Mouse (Mus musculus) hindbrain, postnatal 0 days (tissue): ENCODE measurements around the gene Alk. TPM values are rescaled to one million over a fixed set of nuclear protein-coding genes. Genes with fewer than 3 reads are reported as not detected.

Experiments
- ATAC-seq: fragments of 200-750 bp; cut with Nextera tagmentation; 2 replicates; pipeline ENCODE4 v1.8.0; 2017; ENCODE audit warnings: mild to moderate bottlenecking, moderate TSS enrichment, moderate library complexity
- DNase-seq: peaks from one replicate; pipeline ENCODE4 v3.0.0-alpha.2; 2015; ENCODE audit warnings: low spot score
- H3K27ac ChIP-seq: fragments of 300-500 bp; sonication (generic); 2 replicates; pipeline ENCODE4 v1.5.1; 2014; ENCODE audit warnings: mild to moderate bottlenecking
- H3K27me3 ChIP-seq: fragments of 300-500 bp; sonication (generic); 2 replicates; pipeline ENCODE4 v1.6.1; 2014; ENCODE audit warnings: low read length, mixed read lengths; ENCODE audit not compliant: insufficient read depth
- H3K36me3 ChIP-seq: fragments of 300-500 bp; sonication (generic); 2 replicates; pipeline ENCODE4 v1.6.1; 2014; ENCODE audit warnings: low read length, mixed read lengths; ENCODE audit not compliant: insufficient read depth
- H3K4me1 ChIP-seq: fragments of 300-500 bp; sonication (generic); 2 replicates; pipeline ENCODE4 v1.6.1; 2014; ENCODE audit warnings: antibody characterized with exemption, low read length, mixed read lengths; ENCODE audit not compliant: insufficient read depth
- H3K4me2 ChIP-seq: fragments of 300-500 bp; sonication (generic); 2 replicates; pipeline ENCODE4 v1.6.1; 2014; ENCODE audit warnings: low read depth, mild to moderate bottlenecking, low read length, moderate library complexity, mixed read lengths
- H3K4me3 ChIP-seq: fragments of 300-500 bp; sonication (generic); 2 replicates; pipeline ENCODE4 v1.5.1; 2014; ENCODE audit warnings: low read length
- H3K9ac ChIP-seq: fragments of 300-500 bp; sonication (generic); replicated peaks from 2 replicates; pipeline ENCODE4 v1.6.1; 2014; ENCODE audit warnings: mild to moderate bottlenecking, low read length, moderate library complexity, mixed read lengths
- H3K9me3 ChIP-seq: fragments of 300-500 bp; sonication (generic); 2 replicates; pipeline ENCODE4 v1.6.1; 2016; ENCODE audit warnings: low read length, mixed read lengths
- CTCF ChIP-seq: IDR thresholded peaks from 2 replicates; pipeline ENCODE4 v1.5.1; 2016; ENCODE audit warnings: antibody characterized with exemption, control low read depth, low read depth
- WGBS: fragments of 180-500 bp; shearing (Covaris S2); extraction: QIAGEN DNeasy Blood & Tissue Kit; methylation state at CpG from one replicate; pipeline ENCODE4 v1.1.7; 2014; 5-methylcytosine and 5-hydroxymethylcytosine counted together
- polyA plus RNA-seq: library from polyadenylated mRNA; unstranded; fragments of >200 nt; fragmentation: Nextera tagmentation; extraction: Ambion mirVana; gene quantifications from 2 replicates; pipeline ENCODE4 v1.2.1, GENCODE M21; 2015
- total RNA-seq: library from RNA; depleted of rRNA; stranded (reverse); fragments of >200 nt; gene quantifications from 2 replicates; pipeline ENCODE4 v1.2.3, GENCODE M21; 2014

Gene Alk
- total and polyA plus RNA-seq, 2 experiments from 2014 or later = 3.4 to 17.1 TPM

GRCm38 (mm10) chr17:72157830-72158629 lies 446.4 kb downstream of the Alk start:
- TF ChIP-seq CTCF = no peak
- WGBS = 78% methylated on average over 10 of the region's 10 CpGs

DNA sequence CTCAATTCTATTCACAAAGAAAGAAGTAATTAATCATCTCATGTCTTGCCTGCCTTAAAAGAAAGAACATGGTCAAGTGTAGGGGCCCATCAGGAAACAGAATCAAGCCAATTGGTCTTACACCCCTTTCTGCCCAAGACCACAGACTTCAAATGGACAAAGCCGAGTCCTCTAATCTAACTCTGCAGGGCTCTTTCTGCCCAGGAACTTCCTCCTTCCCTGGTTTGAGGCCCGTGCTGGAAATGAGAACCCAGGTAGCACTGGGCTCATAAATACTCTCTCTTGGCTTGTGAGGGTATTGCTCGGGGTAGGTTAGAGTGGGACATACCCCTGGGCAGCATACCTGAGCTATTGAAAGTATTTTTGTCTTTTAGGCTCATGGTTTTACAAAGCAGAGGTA lies 451.4 kb downstream of the Alk start:
- Histone ChIP-seq H3K4me1 (no peaks in the 10 kb centered on the region), H3K27ac (no peak overlapping the region), H3K4me2 (no peak overlapping the region), H3K36me3 (no peaks in the 10 kb centered on the region), H3K4me3 (no peak overlapping the region), H3K9ac (no peak overlapping the region), H3K9me3 (no peaks in the 10 kb centered on the region), H3K27me3 (no peaks in the 10 kb centered on the region)
- 79% methylated on average over 3 of the region's 3 CpGs for WGBS
- DNase-seq (no peak), ATAC-seq (no peak)
- no peak for TF ChIP-seq CTCF

More at GRCm38 (mm10) chr17:72157830-72158629, 446.4 kb downstream of the Alk start:
- H3K4me2 ChIP-seq = no peak overlapping the region
- H3K4me3 ChIP-seq = no peak overlapping the region
- no peak overlapping the region for H3K27ac ChIP-seq
- H3K9me3 ChIP-seq = no peaks in the 10 kb centered on the region
- H3K27me3 ChIP-seq = no peaks in the 10 kb centered on the region
- ATAC-seq (no peak), DNase-seq (no peak)
- H3K4me1 ChIP-seq = no peaks in the 10 kb centered on the region
- no peak overlapping the region for H3K9ac ChIP-seq
- H3K36me3 ChIP-seq = no peaks in the 10 kb centered on the region

DNA sequence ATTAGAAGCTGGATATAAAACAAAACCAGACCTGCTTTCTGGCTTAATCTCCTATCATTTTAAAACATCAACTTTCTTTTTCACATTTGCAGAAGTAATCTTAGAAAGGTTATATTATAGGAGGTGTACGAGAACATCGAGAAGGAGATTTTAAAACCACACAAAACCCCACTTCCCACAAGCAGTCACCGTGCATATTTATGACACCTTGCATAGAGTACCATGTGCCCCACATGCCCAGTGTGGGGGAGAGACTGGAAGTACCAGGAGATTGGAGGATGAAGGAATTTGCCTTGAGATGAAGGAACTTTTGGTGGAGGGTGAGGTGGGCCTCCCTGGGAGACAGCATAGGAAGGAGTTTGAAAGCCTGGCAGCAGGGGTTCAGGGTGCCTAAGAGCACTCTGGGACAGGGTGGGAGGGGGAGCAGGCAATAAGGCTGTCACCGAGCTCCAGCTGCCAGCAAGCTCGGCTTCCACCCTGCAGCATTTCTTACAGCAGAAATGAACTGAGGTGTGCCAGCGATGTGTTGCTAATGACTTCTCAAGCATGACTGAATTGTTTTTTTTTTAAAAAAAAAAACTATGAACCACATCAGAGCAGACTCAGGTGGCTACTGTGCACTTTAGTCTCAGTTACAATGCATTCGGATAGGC lies 459.4 kb downstream of the Alk start:
- DNase-seq (no peak), ATAC-seq (no peak)
- WGBS = 57% methylated on average over 7 of the region's 7 CpGs
- no peak overlapping the region for H3K9ac ChIP-seq
- TF ChIP-seq CTCF = no peak
- H3K27ac ChIP-seq = no peak overlapping the region
- H3K4me2 ChIP-seq = no peak overlapping the region
- no peak overlapping the region for H3K4me3 ChIP-seq
- H3K27me3 ChIP-seq = no peaks in the 10 kb centered on the region
- H3K9me3 ChIP-seq = no peaks in the 10 kb centered on the region
- no peaks in the 10 kb centered on the region for H3K4me1 ChIP-seq
- no peaks in the 10 kb centered on the region for H3K36me3 ChIP-seq

DNA sequence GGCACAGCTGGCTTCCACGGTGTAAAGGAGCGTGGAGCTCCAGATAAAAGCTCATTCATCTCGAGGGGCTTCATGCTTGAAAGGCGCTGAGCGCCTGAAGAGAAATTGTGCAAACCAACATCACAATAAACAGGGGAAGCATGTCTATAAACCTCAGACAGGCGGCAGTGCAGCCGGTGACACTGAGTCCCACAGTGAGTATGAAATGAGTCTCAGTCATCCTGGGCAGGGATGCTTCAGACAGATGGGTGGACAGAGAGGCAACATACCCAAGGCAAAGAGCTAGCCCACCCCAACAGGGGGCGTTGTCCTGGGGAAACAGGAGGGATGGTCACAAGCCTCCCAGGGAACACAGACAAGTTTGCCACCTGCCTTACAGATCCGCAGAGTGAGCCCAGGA lies 460.0 kb downstream of the Alk start:
- no peaks in the 10 kb centered on the region for H3K27me3 ChIP-seq
- DNase-seq (no peak), ATAC-seq (no peak)
- no peaks in the 10 kb centered on the region for H3K9me3 ChIP-seq
- 38% methylated on average over 9 of the region's 9 CpGs for WGBS
- no peak overlapping the region for H3K9ac ChIP-seq
- no peak overlapping the region for H3K4me2 ChIP-seq
- H3K4me3 ChIP-seq = no peak overlapping the region
- H3K4me1 ChIP-seq = no peaks in the 10 kb centered on the region
- TF ChIP-seq CTCF = 0 out of 2 replicates have a peak, but pooled peaks have one; percentile 11
- H3K27ac ChIP-seq = no peak overlapping the region
- no peaks in the 10 kb centered on the region for H3K36me3 ChIP-seq

- Histone ChIP-seq H3K4me2 (no peak overlapping the region), H3K27ac (no peak overlapping the region), H3K4me3 (no peak overlapping the region), H3K9ac (no peak overlapping the region), H3K27me3 (no peaks in the 10 kb centered on the region), H3K4me1 (no peaks in the 10 kb centered on the region), H3K9me3 (no peaks in the 10 kb centered on the region), H3K36me3 (no peaks in the 10 kb centered on the region)
- DNase-seq (no peak), ATAC-seq (no peak)
- TF ChIP-seq CTCF = no peak
- WGBS = 76% methylated on average over 8 of the region's 8 CpGs
Observed at GRCm38 (mm10) chr17:72132140-72132911, 472.1 kb downstream of the Alk start.

GRCm38 (mm10) chr17:72121660-72122059 lies 482.8 kb downstream of the Alk start:
- Histone ChIP-seq H3K9me3 (no peaks in the 10 kb centered on the region), H3K4me3 (no peak overlapping the region), H3K27me3 (no peaks in the 10 kb centered on the region), H3K9ac (no peak overlapping the region), H3K27ac (no peak overlapping the region), H3K4me2 (no peak overlapping the region), H3K4me1 (no peaks in the 10 kb centered on the region), H3K36me3 (no peaks in the 10 kb centered on the region)
- no peak for TF ChIP-seq CTCF
- WGBS = 96% methylated on average over 1 of the region's 1 CpGs
- DNase-seq (no peak), ATAC-seq (no peak)
